Mouse (Mus musculus) brain, embryonic 14.5 days (tissue): Measurements from ENCODE around the gene Dmac2.

Source experiments
- CTCF ChIP-seq: fragments of 200-500 bp; IDR thresholded peaks from 2 replicates; pipeline ENCODE4 v1.5.1; 2012; ENCODE audit warnings: inconsistent platforms, mild to moderate bottlenecking, moderate library complexity, borderline replicate concordance; ENCODE audit not compliant: insufficient read depth, insufficient read length; ENCODE audit errors: extremely low read depth
- POLR2A ChIP-seq: fragments of 200-500 bp; IDR thresholded peaks from 2 replicates; pipeline ENCODE4 v1.6.1; 2012; ENCODE audit warnings: mild to moderate bottlenecking, inconsistent platforms, borderline replicate concordance; ENCODE audit not compliant: poor library complexity, insufficient read depth, insufficient read length, severe bottlenecking; ENCODE audit errors: extremely low read depth

DNA sequence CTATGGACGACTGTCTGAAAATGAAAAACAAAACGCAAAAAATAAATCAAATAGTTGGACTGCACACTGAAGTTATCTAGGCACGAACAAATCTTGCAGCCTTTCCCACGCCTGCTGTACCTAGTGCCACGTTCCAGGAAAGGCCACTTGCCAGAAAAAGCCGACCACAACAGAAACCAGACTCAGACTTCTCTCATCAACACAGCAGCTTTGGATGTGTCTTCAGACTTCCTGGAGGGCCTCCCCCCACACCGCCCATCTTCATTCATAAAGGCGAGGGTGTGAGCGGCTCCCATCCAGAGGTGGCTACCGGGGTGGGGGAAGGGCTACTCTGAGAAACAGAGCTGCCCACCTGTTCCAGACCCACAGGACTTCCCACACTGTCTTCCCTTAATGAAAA lies 24.9 kb downstream of the Dmac2 start:
- TF ChIP-seq POLR2A (no peak), CTCF (no peak)
